Mouse (Mus musculus): ENCODE data around the gene Nap1l4.

The Nap1l4 gene

DNA sequence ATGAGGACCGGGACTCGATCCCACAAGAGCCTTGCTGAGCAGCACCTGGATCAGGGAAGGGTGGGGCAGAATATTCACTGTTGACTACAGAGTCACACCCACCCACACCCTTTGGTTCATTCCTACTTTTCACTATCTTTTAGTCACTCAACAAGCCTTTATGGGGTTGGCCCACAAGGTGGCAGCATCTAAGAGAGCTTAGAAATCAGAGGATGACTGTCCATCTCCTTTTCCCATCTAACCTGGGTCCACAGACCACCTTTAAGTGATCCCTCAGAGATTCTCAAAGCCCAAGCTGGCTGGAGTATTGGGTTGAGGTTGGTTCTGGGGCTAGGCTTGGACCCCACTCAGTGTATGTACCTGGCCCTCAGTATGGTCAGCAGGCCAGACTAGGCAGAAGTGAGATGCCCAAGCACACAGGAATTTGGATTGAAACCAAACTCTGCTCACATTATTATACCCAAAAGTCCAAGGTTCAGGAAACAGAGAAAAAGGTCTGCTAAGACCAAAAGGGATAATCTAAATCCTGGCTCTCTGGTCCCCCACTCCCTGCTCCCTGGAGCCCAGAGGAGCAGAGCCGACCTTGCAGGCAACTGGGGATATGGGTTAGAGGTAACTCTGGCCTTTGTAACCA, 72.1 kb downstream of the Nap1l4 start:
- no peak for DNase-seq

DNA sequence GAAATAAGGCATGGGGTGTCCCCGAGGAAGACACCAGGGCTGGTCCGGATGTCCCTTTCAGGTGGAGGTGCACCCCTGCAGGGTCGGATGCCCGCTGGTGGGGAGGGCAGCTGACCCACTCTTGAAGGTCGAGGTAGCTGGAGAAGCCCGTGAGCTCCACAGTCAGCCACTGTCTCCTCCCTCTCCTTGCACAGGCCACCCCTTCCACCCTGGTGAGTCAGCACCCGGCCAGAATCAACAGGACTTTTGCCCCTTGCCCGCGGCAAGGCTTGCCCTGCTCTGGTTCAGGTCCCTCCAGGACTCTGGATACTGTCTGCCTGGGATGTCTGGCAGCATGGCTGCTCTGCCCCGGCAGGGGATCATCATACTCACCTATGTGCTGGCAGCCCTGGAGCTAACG, 73.0 kb downstream of the Nap1l4 start:
- no peak for DNase-seq

DNA sequence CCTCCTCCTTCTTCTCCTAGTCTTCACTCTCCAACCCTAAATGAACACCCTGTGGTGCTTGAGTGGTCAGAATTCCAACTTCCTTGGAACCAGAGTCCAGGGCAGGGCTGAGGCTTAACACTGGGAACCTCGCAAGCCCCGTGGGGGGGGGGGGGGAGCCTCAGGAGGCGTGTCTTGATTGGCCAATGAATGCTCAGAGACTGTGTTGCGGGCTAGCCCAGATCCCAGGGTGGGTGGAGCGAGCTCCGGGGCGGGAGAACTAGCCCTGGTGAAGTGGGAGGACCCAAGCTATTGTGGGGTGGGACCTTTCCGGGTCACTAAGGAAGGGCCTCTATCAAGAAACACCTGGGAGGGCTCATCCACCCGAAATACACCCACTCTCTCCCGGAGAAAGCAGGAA, 74.1 kb downstream of the Nap1l4 start:
- DNase-seq, result no peak

DNA sequence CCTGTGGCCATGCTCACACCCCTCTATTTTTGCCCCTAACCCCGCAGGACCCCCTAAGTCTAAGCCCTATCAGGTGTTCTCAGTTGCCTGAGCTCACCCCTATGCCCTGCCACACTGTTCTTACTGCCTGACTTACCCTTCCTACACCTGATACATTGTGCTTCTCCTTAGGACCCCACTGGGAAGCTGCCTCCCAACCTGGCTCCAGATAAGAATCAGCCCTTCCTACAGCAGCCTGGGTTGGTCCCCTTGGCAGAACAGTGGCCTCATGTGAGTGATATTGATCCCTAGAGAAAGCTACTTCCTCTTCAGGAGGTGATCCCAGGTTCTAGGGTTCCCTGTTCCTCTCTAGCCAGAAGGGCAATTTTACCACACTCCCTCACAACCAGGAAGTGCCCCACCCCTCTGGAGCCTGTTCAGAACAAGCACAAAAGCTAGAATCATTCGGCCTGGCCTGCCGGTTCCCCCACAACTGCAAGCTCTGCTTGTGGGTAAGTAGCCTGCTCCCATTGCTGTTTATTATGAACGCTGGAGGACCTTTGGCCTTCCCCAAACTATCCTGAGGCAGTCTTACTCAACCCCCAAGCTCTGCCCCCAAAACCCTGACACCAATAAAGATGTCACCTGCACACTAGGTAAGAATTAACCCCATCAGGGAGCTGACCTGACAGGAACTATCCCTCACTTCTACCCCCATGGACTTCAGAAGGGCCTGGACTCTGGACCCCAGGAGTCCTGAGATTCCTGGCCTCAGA, 75.4 kb downstream of the Nap1l4 start, which contains the start of gene Slc22a18:
Slc22a18 (plus strand) TSS at position 390 of the 755 bp plus-strand sequence.
- no peak for DNase-seq

DNA sequence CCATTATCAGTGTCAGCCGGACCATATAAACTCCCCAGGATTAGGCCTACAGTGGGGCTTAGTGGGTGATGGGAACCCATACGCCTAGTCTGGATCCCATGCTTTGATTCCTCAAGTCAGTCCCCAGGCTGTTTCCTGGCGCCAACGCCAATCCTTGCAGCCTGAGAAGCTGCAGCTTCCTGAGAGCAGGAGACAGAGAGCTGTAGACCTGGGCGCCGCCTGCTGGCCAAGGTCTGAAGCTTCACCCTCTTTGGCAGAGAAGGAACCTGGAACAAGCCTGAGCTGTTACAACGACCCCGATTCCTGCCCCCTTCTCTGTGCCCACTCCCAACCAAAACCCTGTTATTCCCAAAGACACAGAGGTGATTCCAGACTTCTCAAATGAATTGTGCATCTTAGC, 79.0 kb downstream of the Nap1l4 start:
- DNase-seq, result peak in 1 of 2 experiments; percentile 27

DNA sequence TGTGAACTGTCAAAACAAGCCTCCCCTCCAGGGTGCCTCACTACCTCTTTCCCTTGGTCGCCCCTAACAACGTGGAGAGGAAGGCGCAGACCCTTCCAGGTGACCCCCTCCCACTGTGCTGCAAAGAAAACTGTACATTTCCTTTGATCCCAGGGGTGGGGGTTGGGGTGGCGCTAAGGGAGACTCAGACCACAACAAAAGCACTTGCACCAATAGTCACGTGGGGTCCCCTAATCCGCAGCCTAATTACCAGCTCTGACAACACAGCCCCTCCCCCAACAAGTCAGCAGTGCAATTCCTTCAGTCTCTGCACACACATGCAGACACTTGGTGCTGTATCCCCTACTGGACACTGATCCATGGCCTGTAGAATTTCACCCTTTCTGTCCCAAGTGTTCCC, 81.2 kb downstream of the Nap1l4 start:
- DNase-seq, result no peak

DNA sequence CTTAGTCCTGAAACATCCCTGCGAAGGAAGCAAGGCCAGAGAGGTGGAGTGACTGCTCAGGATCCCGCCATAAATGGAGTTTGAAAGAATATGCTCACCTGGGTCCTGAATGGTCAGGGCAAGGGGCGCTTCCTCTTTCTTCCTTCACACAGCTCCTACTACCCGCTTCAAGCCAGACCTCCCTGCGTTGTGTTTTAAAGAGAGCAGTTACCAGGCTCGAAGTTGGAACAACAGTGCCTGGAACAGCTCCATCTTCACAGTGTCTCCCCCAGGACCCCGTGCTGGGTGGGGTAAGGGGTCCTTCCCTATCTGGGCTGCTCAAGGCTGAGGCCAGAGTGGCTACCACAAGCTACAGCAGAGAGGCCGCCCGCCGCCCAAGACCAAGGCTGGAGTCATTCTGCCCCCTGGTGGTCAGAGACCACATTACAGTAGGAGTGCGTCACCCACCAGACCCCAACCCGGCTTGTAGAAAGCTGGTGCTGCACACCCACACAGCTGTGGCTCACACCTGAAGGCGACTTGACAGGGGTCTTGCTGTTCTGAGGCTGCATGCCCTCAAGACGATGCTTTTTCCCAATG, 82.7 kb downstream of the Nap1l4 start:
- peak; percentile 30 to 39 for DNase-seq

DNA sequence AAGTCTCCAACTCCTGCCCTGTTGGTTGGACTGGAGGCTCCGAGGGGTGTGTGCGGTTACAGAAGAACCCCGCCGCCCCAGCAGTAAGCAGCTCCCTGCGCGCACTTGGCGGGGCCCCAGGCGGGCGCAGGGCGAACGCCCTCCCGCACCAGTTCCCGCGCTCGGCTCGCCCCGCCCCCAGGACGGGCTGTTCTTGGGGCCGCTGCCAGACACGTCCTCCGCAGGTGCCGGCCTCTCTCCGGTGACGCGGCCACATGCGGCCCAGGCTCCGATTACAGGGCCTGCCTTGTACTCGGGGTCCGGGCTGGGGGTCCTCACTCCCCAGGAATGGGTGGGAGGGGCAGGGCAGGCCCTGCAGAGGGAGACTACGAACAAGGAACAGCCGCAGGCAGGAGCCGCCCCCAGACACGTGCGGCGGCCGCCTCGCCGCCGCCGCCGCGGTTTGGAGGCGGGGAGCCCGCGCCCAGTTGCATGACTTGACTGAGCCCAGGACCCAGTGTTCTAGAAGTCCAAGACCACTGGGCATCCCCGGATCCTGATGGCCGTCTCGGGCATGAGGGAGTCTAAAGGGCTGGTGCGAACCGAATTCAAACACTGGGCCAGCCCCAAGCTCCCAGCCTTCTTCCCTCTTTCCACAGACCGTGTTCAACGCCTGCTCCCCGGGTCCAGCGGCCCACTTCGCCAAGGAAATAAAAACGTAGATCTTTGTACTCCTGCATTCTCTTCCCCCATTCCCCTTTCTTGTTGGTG, 83.9 kb downstream of the Nap1l4 start:
- no peak for DNase-seq

DNA sequence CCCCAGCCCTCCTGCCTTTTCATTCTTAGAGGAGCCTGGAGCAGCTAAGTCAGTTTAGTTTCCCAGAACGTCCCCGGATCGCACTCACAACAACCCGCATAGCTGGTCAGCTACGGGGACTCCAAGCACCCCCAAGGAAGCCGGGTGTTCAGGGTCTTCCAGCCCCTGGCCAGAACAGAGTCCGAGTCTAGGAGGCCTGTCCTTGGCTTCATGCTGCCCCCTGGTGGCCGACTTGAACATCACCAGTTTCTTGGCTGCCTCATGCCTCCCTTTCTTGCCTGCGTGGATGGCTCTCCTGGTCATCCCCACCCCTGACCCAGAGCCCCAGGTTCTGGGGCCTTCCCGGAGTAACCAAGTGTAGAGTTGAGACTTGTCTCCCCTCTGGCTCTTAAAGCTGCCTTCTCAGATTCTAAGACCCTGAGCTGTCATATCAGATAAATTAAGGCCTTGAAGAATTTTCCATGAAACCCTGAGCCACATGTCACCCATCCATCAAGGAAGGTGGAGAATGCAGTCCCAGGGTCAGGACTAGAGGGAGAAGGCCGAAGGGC, 85.0 kb downstream of the Nap1l4 start:
- DNase-seq, result peak; percentile 39 to 43
